Mouse (Mus musculus): ENCODE data around the gene Taar7f. TPM values are rescaled to one million over a fixed set of nuclear protein-coding genes. Genes with fewer than 3 reads are reported as not detected.

The Taar7f gene
- polyA plus RNA-seq (2015; fragmentation: Nextera tagmentation; extraction: Ambion mirVana): not detected in 2 replicates

DNA sequence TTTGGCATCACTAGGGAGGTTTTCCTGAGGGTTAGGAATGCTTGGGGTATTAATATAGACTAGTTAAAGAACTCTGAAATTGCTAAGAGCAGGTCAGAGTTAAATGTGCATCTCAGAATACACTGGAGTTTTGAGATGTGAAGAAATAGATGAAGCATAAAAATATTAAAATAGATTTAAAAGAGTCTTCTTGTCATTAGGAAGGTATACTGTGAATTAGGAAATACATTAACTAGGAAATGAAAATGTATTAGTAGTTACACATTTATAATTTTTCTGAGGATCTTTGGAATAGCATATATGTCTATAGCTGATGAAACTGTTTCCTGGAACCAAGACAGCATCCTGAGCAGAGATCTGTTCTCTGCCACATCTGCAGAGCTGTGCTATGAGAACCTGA is at the start of gene Taar7f:
Gene Taar7f (plus strand): TSS at position 301 of the 400 bp plus-strand sequence.
- Histone ChIP-seq H3K9me3 (ENCODE audit: control insufficient read depth, low read length) (no peaks in the 10 kb centered on the region), H3K36me3 (ENCODE audit: control insufficient read depth, insufficient read depth) (no peaks in the 10 kb centered on the region)

DNA sequence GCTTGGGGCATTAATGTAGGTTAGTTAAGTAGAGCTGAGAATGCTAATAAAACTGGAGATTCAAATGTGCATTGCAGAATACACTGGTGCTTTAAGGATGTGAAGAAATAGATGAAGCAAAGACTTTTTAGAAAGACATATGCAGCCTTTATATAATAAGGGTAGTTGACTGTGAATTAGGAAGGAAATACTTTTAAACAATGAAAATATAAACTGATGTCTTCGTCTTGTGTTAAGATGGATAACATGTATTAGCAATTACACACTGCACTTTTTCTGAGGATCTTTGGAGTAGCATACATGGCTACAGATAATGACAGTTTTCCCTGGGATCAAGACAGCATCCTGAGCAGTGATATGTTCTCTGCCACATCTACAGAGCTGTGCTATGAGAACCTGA is 49.7 kb upstream of the Taar7f start, which contains the start of gene Taar7b:
Gene Taar7b (plus strand): TSS at position 301 of the 400 bp plus-strand sequence.
- no peaks in the 10 kb centered on the region for H3K4me1 ChIP-seq (replicated peaks; ENCODE audit: control insufficient read depth, insufficient read depth, low read length)
- H3K36me3 ChIP-seq (ENCODE audit: control insufficient read depth, insufficient read depth): no peaks in the 10 kb centered on the region
- WGBS: 89% methylated on average over 1 of the region's 1 CpGs
- H3K4me2 ChIP-seq (ENCODE audit: low read length): no peak within 1 kb of the TSS
- no peak within 1 kb of the TSS for H3K4me3 ChIP-seq (replicated peaks; ENCODE audit: low read length)
- H3K9me3 ChIP-seq (ENCODE audit: control insufficient read depth, low read length): no peaks in the 10 kb centered on the region
- ATAC-seq: no peak
- H3K9ac ChIP-seq (replicated peaks; ENCODE audit: low read depth, low read length): no peak within 1 kb of the TSS
- H3K27me3 ChIP-seq (replicated peaks; ENCODE audit: control insufficient read depth, insufficient read depth, low read length): no peaks in the 10 kb centered on the region
- H3K27ac ChIP-seq (ENCODE audit: low read length): no peak within 1 kb of the TSS

More for the DNA sequence above, at the start of gene Taar7f:
- H3K4me1 ChIP-seq (replicated peaks; ENCODE audit: control insufficient read depth, insufficient read depth, low read length): no peaks in the 10 kb centered on the region
- H3K27me3 ChIP-seq (replicated peaks; ENCODE audit: control insufficient read depth, insufficient read depth, low read length): no peaks in the 10 kb centered on the region
- no peak within 1 kb of the TSS for H3K9ac ChIP-seq (replicated peaks; ENCODE audit: low read depth, low read length)
- H3K4me3 ChIP-seq (replicated peaks; ENCODE audit: low read length): no peak within 1 kb of the TSS
- ATAC-seq: no peak
- no peak within 1 kb of the TSS for H3K27ac ChIP-seq (ENCODE audit: low read length)
- H3K4me2 ChIP-seq (ENCODE audit: low read length): no peak within 1 kb of the TSS

- WGBS: 73% methylated on average over 1 of the region's 1 CpGs
- no peak overlapping the region for H3K4me3 ChIP-seq (replicated peaks; ENCODE audit: low read length)
- no peaks in the 10 kb centered on the region for H3K27me3 ChIP-seq (replicated peaks; ENCODE audit: control insufficient read depth, insufficient read depth, low read length)
Observed at GRCm38 (mm10) chr10:24006442-24006841, 42.9 kb upstream of the Taar7f start.

GRCm38 (mm10) chr10:24007034-24007433 is 42.3 kb upstream of the Taar7f start:
- no peak for ATAC-seq
- H3K27me3 ChIP-seq (replicated peaks; ENCODE audit: control insufficient read depth, insufficient read depth, low read length): no peaks in the 10 kb centered on the region
- no peak overlapping the region for H3K9ac ChIP-seq (replicated peaks; ENCODE audit: low read depth, low read length)
- 43% methylated on average over 2 of the region's 2 CpGs for WGBS
- no peak overlapping the region for H3K4me2 ChIP-seq (ENCODE audit: low read length)
- no peak overlapping the region for H3K4me3 ChIP-seq (replicated peaks; ENCODE audit: low read length)
- no peaks in the 10 kb centered on the region for H3K4me1 ChIP-seq (replicated peaks; ENCODE audit: control insufficient read depth, insufficient read depth, low read length)
- no peaks in the 10 kb centered on the region for H3K9me3 ChIP-seq (ENCODE audit: control insufficient read depth, low read length)
- no peak overlapping the region for H3K27ac ChIP-seq (ENCODE audit: low read length)
- no peaks in the 10 kb centered on the region for H3K36me3 ChIP-seq (ENCODE audit: control insufficient read depth, insufficient read depth)

More at GRCm38 (mm10) chr10:24006442-24006841, 42.9 kb upstream of the Taar7f start:
- Histone ChIP-seq H3K4me2 (ENCODE audit: low read length) (no peak overlapping the region), H3K36me3 (ENCODE audit: control insufficient read depth, insufficient read depth) (no peaks in the 10 kb centered on the region), H3K27ac (ENCODE audit: low read length) (no peak overlapping the region), H3K4me1 (replicated peaks; ENCODE audit: control insufficient read depth, insufficient read depth, low read length) (no peaks in the 10 kb centered on the region), H3K9me3 (ENCODE audit: control insufficient read depth, low read length) (no peaks in the 10 kb centered on the region), H3K9ac (replicated peaks; ENCODE audit: low read depth, low read length) (no peak overlapping the region)
- ATAC-seq: no peak

GRCm38 (mm10) chr10:24008143-24008542 is 41.2 kb upstream of the Taar7f start:
- 92% methylated on average over 1 of the region's 1 CpGs for whole genome bisulfite sequencing
- H3K27me3 ChIP-seq (replicated peaks; ENCODE audit: control insufficient read depth, insufficient read depth, low read length): no peaks in the 10 kb centered on the region
- H3K4me1 ChIP-seq (replicated peaks; ENCODE audit: control insufficient read depth, insufficient read depth, low read length): no peaks in the 10 kb centered on the region
- H3K4me2 ChIP-seq (ENCODE audit: low read length): no peak overlapping the region
- H3K9ac ChIP-seq (replicated peaks; ENCODE audit: low read depth, low read length): no peak overlapping the region
- ATAC-seq: no peak
- H3K27ac ChIP-seq (ENCODE audit: low read length): no peak overlapping the region
- H3K4me3 ChIP-seq (replicated peaks; ENCODE audit: low read length): no peak overlapping the region
- H3K9me3 ChIP-seq (ENCODE audit: control insufficient read depth, low read length): no peaks in the 10 kb centered on the region
- no peaks in the 10 kb centered on the region for H3K36me3 ChIP-seq (ENCODE audit: control insufficient read depth, insufficient read depth)

- no peak within 1 kb of the TSS for H3K9ac ChIP-seq (replicated peaks; ENCODE audit: low read depth, low read length)
- H3K9me3 ChIP-seq (ENCODE audit: control insufficient read depth, low read length): no peaks in the 10 kb centered on the region
- H3K36me3 ChIP-seq (ENCODE audit: control insufficient read depth, insufficient read depth): no peaks in the 10 kb centered on the region
- no peak within 1 kb of the TSS for H3K27ac ChIP-seq (ENCODE audit: low read length)
- no peak within 1 kb of the TSS for H3K4me3 ChIP-seq (replicated peaks; ENCODE audit: low read length)
- no peak within 1 kb of the TSS for H3K4me2 ChIP-seq (ENCODE audit: low read length)
- H3K4me1 ChIP-seq (replicated peaks; ENCODE audit: control insufficient read depth, insufficient read depth, low read length): no peaks in the 10 kb centered on the region
- H3K27me3 ChIP-seq (replicated peaks; ENCODE audit: control insufficient read depth, insufficient read depth, low read length): no peaks in the 10 kb centered on the region
- ATAC-seq: no peak
Observed at GRCm38 (mm10) chr10:24026922-24027321, 22.4 kb upstream of the Taar7f start, which contains the start of gene Taar7d. TSS of gene Taar7d (plus strand) at chr10:24027222.

DNA sequence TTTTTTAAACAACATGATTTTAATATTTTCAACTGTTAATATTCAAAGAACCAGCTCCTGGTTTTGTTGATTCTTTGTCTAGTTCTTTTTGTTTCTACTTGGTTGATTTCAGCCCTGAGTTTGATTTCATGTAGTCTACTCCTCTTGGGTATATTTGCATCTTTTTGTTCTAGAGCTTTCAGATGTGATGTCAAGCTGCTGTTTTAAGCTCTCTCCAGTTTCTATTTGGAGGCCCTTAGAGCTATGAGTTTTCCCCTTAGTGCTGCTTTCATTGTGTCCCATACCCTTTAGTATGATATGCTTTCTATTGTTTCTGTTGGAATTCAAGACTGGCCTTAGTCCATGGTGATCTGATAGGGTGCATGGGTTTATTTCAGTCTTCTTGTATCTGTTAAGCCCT is 18.0 kb upstream of the Taar7f start:
- Histone ChIP-seq H3K4me3 (replicated peaks; ENCODE audit: low read length) (no peak overlapping the region), H3K36me3 (ENCODE audit: control insufficient read depth, insufficient read depth) (no peaks in the 10 kb centered on the region), H3K4me2 (ENCODE audit: low read length) (no peak overlapping the region), H3K4me1 (replicated peaks; ENCODE audit: control insufficient read depth, insufficient read depth, low read length) (no peaks in the 10 kb centered on the region), H3K27ac (ENCODE audit: low read length) (no peak overlapping the region), H3K9me3 (ENCODE audit: control insufficient read depth, low read length) (no peaks in the 10 kb centered on the region), H3K27me3 (replicated peaks; ENCODE audit: control insufficient read depth, insufficient read depth, low read length) (no peaks in the 10 kb centered on the region), H3K9ac (replicated peaks; ENCODE audit: low read depth, low read length) (no peak overlapping the region)
- ATAC-seq: no peak

GRCm38 (mm10) chr10:24037314-24037713 is 12.0 kb upstream of the Taar7f start, which contains the start of gene Taar7e:
TSS of gene Taar7e (plus strand) at chr10:24037614.
- H3K36me3 ChIP-seq (ENCODE audit: control insufficient read depth, insufficient read depth): no peaks in the 10 kb centered on the region
- H3K4me1 ChIP-seq (replicated peaks; ENCODE audit: control insufficient read depth, insufficient read depth, low read length): no peaks in the 10 kb centered on the region
- H3K27ac ChIP-seq (ENCODE audit: low read length): no peak within 1 kb of the TSS
- 82% methylated on average over 2 of the region's 2 CpGs for WGBS
- H3K4me3 ChIP-seq (replicated peaks; ENCODE audit: low read length): no peak within 1 kb of the TSS
- no peak for ATAC-seq
- H3K9ac ChIP-seq (replicated peaks; ENCODE audit: low read depth, low read length): no peak within 1 kb of the TSS
- H3K9me3 ChIP-seq (ENCODE audit: control insufficient read depth, low read length): no peaks in the 10 kb centered on the region
- H3K27me3 ChIP-seq (replicated peaks; ENCODE audit: control insufficient read depth, insufficient read depth, low read length): no peaks in the 10 kb centered on the region
- no peak within 1 kb of the TSS for H3K4me2 ChIP-seq (ENCODE audit: low read length)

GRCm38 (mm10) chr10:24040120-24040869 is 9.0 kb upstream of the Taar7f start:
- Histone ChIP-seq H3K4me3 (replicated peaks; ENCODE audit: low read length) (no peak overlapping the region), H3K4me1 (replicated peaks; ENCODE audit: control insufficient read depth, insufficient read depth, low read length) (no peaks in the 10 kb centered on the region), H3K9ac (replicated peaks; ENCODE audit: low read depth, low read length) (no peak overlapping the region), H3K27ac (ENCODE audit: low read length) (no peak overlapping the region), H3K27me3 (replicated peaks; ENCODE audit: control insufficient read depth, insufficient read depth, low read length) (no peaks in the 10 kb centered on the region), H3K9me3 (ENCODE audit: control insufficient read depth, low read length) (no peaks in the 10 kb centered on the region), H3K4me2 (ENCODE audit: low read length) (no peak overlapping the region), H3K36me3 (ENCODE audit: control insufficient read depth, insufficient read depth) (no peaks in the 10 kb centered on the region)
- WGBS: 59% methylated on average over 2 of the region's 2 CpGs
- ATAC-seq: no peak
